Mouse (Mus musculus) retina, adult 2 months (tissue): ENCODE measurements around the gene Vkorc1.
A peak's percentile ranks its signal among the peaks of the same experiment; 100 is the strongest.
"Not testable (repeated sequence)": the region's sequence is repeated elsewhere in the genome, so short reads cannot be mapped to it uniquely, and the experiment has no call there.

Experiments used
- DNase-seq: peaks from one replicate; pipeline ENCODE4 v3.0.0-alpha.2; 2012; ENCODE audit warnings: low read depth, low spot score

Vkorc1 gene

DNA sequence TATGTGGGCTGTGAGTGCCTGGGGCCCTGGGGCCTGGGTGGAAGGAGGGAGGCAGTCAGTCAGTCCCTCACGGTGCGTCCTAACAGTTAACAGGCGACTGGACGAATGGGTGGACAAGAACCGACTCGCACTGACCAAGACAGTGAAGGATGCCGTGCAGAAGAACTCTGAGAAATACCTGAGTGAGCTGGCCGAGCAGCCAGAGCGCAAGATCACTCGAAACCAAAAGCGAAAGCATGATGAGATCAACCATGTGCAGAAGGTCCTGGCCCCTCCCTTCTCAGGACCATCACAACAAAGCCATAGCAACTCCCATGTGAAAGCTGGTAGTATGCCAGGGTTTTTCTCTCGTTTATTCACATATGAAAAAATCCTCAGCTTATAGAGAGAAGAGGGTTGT, 19.9 kb upstream of the Vkorc1 start:
- no peak for DNase-seq

DNA sequence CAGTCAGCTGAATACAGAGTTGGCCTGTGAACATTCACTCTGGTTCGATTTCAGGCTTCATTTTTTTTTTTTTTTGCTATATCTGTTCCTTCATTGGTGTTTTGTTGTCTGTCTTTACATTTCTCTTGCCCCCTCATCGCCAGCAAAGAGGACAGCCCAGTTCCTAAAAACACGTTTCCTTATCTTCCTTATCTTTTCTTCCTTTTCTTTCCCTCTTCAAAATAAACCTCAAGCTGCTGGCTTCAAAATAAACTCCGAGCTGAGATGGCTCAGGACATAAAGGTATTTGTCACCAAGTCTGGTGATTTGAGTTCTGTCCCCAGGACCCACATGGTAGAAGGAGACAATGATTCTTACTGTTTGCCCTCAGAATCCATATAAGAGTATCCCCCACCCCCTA, 17.5 kb upstream of the Vkorc1 start:
- DNase-seq, result no peak

DNA sequence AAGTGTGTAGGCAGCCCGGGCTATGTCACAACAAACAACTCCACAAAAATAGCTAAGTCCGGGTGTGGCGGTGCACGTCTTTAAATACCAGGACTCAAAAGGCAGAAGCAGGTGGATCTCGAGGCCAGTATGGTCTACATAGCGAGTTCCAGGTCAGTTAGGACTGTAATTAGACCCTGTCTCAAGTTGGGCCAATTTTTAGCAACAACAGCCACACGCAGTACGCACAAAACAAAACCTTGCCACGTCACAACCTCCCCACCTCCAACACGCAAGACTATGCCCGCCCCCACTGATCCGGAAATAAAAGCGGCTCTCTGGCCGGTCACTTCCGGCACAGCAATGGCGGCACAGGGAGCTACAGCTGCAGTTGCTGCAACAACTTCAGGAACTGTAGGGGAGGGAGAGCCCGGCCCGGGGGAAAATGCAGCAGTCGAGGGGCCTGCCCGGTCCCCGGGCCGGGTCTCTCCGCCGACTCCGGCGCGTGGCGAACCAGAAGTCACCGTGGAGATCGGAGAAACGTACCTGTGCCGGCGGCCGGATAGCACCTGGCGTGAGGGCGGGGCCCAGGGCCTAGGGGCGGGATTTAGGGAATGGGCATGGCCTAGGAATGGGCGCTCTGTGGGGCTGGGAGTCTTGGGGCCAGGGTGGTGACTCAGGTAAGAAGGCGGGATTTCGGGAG, 16.9 kb upstream of the Vkorc1 start, which contains the start of gene Kat8:
Kat8 (plus strand) TSS at position 327 of the 682 bp plus-strand sequence.
- peak; percentile 88 for DNase-seq

DNA sequence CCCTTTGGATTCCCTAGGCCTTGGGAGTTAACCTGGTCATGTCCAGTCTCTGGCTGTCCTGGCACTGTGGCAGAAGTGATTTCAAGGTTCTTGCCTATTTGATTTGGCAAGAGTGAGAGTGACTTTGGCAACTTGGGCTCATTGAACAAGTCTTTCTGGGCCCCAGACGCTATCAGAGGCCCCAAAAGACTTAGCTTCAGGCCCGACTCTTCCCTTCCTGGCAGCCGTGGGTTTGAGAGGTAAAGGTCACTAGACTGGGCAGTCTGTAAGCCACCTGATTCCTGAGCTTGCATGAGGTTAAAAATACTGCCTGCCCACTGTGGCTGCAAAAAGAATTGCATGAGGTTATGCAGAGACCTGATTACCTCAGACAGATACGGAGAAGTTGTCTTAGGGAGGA, 13.2 kb upstream of the Vkorc1 start:
- DNase-seq, result no peak

DNA sequence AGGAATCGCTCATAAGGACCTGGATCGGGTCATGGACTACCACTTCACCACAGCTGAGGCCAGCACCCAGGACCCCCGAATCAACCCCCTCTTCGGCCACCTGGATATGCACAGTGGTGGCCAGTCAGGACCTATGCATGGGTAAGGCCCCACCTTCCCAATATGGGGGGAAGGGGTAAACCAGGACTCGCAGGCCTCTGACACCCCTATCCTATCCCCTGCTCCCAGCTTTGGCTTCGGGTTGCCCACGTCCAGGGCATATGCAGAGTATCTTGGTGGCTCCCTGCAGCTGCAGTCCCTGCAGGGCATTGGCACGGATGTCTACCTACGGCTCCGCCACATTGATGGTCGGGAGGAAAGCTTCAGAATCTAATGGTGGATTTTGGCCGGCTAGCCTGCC, 12.5 kb upstream of the Vkorc1 start:
- no peak for DNase-seq

DNA sequence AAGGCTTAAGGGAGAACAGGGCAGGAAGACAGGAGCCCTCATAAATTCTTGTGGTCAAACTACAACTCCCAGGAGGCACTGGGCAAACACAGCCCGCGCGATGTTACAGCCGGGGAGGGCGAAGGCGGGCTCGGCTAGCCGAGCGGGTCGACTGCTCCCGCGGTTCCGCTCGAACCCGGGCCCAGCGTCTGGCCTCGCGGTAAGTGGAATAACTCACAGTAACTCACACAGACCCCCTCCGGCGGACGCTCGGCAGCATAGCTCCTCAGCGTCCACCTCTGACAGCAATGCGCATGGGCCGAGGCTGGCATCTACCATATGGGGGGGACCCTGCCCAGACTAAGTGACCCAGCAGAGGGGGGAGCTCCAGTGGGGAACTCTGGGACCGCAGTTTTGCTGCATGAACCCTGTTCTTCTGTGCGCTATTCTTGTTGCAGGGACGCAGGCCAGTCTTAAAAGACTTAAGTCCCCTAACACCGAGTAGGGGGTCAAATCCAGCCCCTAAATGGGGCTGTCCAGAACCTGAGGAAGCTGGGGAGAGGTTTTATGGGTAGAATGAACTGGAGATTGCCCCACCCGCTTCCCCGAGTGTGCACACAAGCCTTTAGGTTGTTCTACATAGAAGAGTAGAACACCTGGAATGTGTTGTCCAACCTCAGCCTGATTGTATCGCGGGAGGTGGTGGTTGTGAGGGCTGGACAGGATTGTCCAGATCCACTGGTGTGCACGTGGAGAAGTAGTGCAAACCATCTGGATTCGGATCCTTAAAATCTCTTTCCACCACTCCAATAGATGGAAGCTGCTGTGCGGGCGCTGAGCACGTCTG, 8.8 kb upstream of the Vkorc1 start, which contains the start of gene Bckdk:
Bckdk (plus strand) TSS at position 112 of the 826 bp plus-strand sequence.
- DNase-seq, result peak; percentile 50

DNA sequence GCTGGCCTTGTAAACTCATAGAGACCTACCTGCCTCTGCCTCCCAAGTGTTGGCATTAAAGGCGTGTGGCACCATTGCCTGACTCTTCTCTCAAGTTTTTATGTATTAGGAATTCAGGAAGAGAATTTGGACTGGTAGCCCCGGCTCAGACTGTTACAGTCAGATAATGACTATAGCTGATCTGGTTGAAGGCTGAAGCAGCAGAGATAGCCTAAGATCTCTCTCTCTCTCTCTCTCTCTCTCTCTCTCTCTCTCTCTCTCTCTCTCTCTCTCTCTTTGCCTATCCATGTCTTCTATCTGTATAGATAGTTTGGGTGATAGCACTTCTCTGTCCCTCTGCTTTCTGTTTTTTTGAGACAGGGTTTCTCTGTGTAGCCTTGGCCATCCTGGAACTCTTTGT, 6.4 kb upstream of the Vkorc1 start:
- no peak for DNase-seq

DNA sequence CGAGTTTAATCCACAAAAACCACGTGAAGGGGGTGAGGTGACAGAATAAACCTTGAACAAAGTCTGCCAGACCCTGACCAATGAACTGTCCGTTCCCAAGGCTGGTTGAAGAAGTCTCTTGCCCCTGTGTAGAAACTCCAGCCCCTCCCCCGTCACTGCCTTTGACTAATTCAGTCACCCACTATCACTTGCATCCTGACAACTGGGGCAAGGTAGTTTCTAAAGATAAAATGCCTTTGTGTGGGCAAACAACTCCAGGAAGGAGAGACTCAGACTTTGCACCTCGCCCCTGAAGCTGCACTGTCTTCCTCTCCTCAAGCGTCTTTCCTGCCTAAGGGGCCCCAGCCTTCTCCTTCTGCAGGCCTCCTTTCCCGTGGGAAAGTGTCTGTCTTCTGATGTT, 4.6 kb upstream of the Vkorc1 start:
- DNase-seq, result no peak

DNA sequence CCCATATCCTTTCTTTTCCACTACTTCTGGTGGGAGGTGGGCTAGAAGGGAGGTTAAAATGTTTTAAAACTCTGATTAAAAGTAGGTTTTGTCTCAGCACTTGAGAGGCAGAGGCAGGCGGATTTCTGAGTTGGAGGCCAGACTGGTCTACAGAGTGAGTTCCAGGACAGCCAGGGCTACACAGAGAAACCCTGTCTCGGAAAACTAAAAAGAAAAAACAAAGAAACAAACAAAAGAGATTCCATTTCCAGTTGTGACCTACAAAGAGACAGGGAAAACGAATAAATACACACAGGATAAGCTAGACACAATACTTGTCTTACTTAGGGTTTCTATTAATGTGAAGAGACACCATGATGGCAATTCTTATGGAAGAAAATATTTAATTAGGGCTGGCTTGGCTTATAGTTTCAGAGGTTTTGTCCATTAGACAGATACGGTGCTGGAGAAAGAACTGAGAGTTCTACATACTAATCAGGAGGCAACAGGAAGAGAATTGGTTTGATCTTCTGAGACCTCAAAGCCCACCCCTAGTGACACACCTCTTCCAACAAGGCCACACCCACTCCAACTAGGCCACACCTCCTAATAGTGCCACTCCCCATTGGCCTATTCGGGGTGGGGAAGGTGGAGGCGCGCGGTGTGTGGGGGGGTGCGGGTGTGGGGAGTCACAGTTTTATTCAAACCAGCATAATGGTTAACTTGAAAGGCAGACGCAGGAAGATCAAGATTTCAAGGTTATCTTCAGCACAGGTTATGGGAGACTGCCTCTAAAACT, 3.0 kb upstream of the Vkorc1 start:
- DNase-seq, result no peak

DNA sequence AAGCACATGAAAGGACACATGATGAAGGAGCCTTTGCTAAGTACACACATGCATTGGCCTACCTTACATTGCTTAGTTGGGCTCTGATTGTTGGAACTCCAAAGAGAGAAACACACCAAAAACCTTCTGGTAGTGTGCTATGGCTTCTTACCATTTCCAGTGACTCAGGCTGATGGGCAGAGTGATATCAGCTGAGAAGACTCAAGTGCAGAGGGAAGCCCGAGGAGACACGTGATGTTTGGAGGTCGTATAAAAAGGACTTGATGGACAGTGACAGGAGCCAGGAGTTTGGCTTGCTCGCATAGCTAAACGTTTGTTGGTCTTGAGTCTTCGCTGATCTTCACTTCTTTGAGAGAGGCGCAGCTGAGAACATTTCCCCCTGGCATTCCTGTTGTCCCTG, 2.1 kb upstream of the Vkorc1 start:
- DNase-seq, result no peak

DNA sequence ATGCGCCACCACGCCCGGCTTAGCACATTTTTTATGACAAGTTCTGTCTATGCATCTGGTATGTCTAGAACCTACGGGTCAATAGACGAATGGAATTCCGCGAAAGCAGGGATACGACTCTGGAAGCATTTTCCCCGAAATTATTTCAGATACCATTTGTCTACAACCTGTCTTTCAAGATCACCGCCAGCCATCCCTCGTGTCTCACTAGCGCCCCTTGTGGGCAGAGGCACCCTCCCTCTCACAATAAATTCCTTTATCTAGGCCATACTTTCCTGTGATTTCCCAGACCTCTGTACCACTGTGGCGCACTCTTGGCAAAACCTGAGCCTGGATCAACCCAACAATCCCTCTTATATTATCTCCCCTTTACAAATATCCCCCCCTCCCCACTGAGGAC, 967 bp upstream of the Vkorc1 start:
- no peak for DNase-seq

DNA sequence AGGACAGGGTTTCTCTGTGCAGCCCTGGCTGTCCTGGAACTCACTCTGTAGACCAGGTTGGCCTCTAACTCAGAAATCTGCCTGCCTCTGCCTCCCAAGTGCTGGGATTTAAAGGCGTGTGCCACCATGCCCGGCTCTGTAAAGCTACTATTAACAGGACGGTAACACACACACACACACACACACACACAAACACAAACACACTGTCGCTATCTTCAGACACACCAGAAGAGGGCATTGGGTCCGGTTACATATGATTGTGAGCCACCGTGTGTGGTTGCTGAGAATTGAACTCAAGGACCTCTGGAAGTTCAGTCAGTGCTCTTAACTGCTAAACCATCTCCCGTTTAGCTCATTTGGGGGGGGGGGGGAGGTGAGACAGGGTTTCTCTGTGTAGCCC, 474 bp upstream of the Vkorc1 start:
- DNase-seq, result not testable (repeated sequence)

DNA sequence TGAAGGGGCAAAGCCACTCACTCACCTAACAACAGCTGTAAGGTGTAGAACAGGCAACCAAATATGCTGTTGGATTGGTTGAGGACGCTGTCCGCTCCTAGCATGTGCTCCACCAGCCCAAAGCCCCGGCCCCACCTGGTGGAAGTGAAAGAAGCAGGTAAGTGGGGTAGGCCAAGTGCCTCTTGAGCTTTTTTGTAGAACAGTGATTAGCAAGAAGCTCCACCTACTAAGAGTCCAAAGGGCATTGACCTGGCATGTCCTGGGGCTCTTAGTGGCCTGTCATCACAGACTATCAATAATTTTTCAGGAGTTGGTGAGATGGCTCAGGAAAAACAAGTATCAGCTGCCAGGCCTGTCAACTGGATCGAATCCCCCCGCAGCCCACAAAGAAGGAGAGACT, 937 bp downstream of the Vkorc1 start:
- no peak for DNase-seq

DNA sequence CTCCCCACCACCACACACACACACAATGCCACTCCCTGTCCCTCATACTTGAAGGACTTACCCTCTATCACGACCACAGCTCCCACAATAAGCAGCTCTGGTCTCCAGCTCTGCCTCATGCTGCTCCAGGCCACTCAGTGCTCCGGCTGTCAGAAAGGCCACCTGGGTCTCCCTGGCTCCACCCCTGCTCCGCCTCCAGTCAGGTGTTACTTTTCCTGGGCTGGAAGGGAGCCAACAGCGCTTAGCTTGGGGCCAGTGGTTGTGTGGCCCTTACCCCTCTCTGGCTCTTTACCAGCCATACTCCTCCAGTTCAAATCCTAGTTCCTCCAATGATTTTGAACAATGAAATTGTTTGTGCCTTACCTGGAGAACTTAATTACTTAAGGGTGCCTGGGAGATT, 4.6 kb downstream of the Vkorc1 start, which contains the start of gene Prss53:
Prss53 (minus strand) TSS at position 173 of the 400 bp plus-strand sequence.
- DNase-seq, result no peak

DNA sequence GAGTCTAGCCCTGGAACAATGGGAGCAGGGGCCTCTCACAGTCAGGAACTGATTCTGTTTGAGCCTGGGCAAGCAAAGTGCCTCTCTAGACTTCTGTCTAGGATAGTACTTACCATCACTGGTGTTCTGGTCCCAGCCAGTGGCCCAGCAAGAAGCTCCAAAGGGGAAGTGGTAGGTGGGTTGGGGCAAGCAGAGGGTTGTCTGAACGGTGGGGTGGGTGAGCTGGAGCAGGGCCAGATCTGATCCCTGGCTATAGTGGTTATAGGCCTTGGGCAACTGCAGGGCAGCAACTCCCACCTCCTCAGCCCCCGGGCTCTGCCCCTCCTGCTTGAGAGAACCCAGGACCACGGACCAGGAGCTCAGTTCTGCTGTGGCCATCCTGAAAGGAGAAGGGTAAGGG, 6.6 kb downstream of the Vkorc1 start:
- no peak for DNase-seq

DNA sequence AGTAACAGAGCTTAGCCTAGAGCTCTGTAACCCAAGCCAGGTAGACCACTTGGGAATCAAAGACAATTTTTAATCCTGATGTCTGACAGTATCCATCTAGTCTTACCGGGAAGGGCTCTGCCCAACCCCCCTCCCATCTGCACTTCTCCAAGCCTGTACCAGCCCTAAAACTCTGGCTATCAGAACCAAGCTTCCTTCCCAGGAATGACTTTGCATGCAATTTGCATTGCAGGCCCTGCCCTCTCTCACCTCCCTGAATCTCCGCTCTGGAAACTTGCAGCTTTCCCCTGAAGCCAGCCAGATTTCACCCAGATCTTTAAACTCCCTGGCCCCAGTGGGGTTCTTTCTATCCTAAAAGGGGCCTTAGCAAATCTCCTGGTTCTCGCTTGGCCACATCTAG, 7.6 kb downstream of the Vkorc1 start:
- no peak for DNase-seq

DNA sequence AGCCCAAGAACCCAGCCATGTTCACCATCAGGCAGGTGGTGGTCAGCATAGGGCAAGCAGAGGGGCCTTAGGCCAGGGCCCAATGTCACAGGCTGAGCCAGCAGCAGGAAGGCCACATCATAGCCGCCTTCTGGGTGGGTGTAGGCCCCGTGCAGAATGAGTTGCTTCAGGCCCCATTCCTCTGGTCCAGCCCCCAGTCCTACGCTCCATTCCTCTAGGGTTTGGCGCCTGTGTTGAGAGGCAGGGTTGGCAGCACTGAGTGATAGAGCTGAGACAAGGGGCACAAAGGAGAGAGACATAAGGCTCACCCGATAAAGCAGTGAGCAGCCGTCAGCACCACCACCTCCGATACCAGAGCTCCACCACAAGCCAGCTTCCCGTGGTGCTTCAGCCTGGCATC, 8.2 kb downstream of the Vkorc1 start:
- no peak for DNase-seq

DNA sequence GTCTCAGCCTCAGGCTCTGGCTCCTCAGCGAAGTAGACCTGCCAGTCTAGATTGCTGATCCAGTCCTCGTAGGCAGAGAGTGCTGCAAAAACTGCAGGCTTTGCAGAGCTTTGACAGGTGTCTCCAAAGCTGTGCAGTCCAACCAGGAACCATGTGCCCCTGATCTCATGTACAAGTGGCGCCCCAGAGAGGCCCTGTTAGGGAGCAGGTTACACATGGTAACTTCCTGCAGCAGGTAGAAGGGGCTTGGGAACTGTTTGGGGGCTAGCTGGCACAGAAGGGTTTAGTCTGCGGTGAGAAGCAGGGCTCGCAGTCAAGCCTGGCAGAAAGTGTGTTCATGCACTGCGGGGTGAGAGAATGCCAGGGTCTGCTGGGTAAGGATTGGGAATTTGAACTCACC, 8.9 kb downstream of the Vkorc1 start:
- DNase-seq, result no peak

DNA sequence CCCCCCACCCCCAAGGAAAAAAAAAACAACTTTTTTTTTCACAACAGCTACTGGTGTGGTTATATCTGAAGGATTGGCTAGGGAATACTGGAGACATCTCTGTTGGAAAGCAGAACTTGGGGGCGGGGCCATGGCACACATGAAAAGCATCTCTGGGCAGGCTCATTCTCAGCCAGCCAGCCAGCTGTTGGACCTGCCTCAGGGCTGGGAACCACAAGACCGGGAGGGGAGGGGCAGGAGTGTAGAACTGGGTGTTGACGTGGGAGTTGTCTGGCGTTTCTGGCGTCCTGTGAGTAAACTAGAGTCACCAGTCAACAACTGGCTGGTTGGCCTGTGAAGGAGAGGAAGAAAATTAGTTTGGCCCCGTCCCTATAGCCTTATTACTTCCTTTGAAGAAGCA, 9.5 kb downstream of the Vkorc1 start:
- DNase-seq, result no peak

DNA sequence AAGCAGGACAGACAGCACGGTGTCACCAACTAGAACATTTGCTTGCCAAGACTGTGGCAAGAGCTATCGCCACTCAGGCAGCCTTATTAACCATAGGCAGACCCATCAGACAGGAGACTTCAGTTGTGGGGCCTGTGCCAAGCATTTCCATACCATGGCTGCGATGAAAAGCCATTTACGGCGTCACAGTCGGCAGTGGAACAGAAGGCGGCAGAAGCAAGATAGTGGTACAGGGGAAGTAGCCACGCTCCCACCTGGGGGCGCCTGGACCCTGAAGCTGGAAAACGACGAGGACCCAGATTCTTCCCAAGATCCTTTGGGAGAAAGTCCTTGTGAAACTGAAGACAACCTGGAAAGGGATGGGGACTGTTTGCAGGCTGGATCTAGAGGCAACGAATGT, 15.0 kb downstream of the Vkorc1 start:
- no peak for DNase-seq

DNA sequence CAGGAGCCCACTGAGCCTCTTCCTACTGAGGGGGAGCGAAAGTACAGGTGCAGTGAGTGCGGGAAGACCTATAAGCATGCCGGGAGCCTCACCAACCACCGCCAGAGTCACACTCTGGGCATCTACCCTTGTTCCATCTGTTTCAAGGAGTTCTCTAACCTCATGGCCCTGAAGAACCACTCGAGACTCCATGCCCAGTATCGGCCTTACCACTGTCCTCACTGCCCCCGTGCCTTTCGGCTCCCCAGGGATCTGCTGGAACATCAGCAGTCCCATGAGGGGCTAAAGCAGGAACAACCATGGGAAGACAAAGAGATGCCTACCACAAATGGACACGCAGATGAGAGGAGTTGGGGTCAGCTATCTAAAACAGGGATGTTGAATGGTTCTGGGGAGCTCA, 16.1 kb downstream of the Vkorc1 start:
- no peak for DNase-seq
